Mouse (Mus musculus): Measurements from ENCODE around the gene Kcnd3. TPM values are rescaled to one million over a fixed set of nuclear protein-coding genes. Genes with fewer than 3 reads are reported as not detected.

The Kcnd3 gene
- polyA plus RNA-seq, 1 experiment from 2014 or later: 0.93 TPM

DNA sequence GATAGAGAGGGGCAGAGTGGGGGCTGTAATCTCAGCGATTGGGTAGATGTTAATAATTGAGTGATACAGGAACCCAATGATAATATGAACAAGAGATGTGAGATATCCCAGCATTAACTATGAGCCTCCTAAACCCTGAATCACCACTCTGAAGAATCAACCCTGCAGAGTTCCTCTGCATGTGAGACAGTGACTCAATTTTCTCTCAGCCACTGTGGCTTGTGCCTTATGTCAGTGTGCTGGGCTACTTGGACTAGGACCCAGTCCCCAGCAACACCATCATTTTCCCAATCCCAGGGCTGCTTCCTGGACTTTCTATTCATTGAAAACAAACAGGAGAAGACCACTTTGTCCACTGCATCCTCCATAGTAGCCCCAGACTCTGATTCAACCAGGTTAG is 139.6 kb downstream of the Kcnd3 start:
- no peak for DNase-seq (ENCODE audit: low spot score)
- Histone ChIP-seq H3K9ac (ENCODE audit: low read depth, low read length) (no peak overlapping the region), H3K36me3 (ENCODE audit: control insufficient read depth, insufficient read depth, low read length) (no peaks in the 10 kb centered on the region), H3K9me3 (ENCODE audit: control insufficient read depth, low read length) (no peaks in the 10 kb centered on the region), H3K27ac (replicated peaks; ENCODE audit: low read depth, low read length) (no peak overlapping the region), H3K4me1 (ENCODE audit: control insufficient read depth, insufficient read depth, low read length) (no peaks in the 10 kb centered on the region), H3K4me3 (ENCODE audit: low read depth, low read length) (no peak overlapping the region), H3K27me3 (replicated peaks; ENCODE audit: control insufficient read depth, insufficient read depth, low read length) (no peaks in the 10 kb centered on the region), H3K4me2 (ENCODE audit: low read depth, low read length) (no peak overlapping the region)
- ATAC-seq (ENCODE audit: low read depth): no peak
- 92% methylated on average over 1 of the region's 1 CpGs for WGBS

GRCm38 (mm10) chr3:105592246-105592645 is 140.1 kb downstream of the Kcnd3 start:
- no peak overlapping the region for H3K27ac ChIP-seq (replicated peaks; ENCODE audit: low read depth, low read length)
- H3K36me3 ChIP-seq (ENCODE audit: control insufficient read depth, insufficient read depth, low read length): no peaks in the 10 kb centered on the region
- H3K4me2 ChIP-seq (ENCODE audit: low read depth, low read length): no peak overlapping the region
- H3K27me3 ChIP-seq (replicated peaks; ENCODE audit: control insufficient read depth, insufficient read depth, low read length): no peaks in the 10 kb centered on the region
- H3K4me1 ChIP-seq (ENCODE audit: control insufficient read depth, insufficient read depth, low read length): no peaks in the 10 kb centered on the region
- H3K9ac ChIP-seq (ENCODE audit: low read depth, low read length): no peak overlapping the region
- DNase-seq (ENCODE audit: low spot score): no peak
- no peak overlapping the region for H3K4me3 ChIP-seq (ENCODE audit: low read depth, low read length)
- ATAC-seq (ENCODE audit: low read depth): no peak
- WGBS: 65% methylated on average over 2 of the region's 2 CpGs
- H3K9me3 ChIP-seq (ENCODE audit: control insufficient read depth, low read length): no peaks in the 10 kb centered on the region

GRCm38 (mm10) chr3:105600483-105600882 is 148.4 kb downstream of the Kcnd3 start:
- ATAC-seq (ENCODE audit: low read depth) (no peak), DNase-seq (ENCODE audit: low spot score) (no peak)
- H3K9me3 ChIP-seq (ENCODE audit: control insufficient read depth, low read length): no peaks in the 10 kb centered on the region
- no peak overlapping the region for H3K9ac ChIP-seq (ENCODE audit: low read depth, low read length)
- H3K4me3 ChIP-seq (ENCODE audit: low read depth, low read length): no peak overlapping the region
- H3K36me3 ChIP-seq (ENCODE audit: control insufficient read depth, insufficient read depth, low read length): no peaks in the 10 kb centered on the region
- 86% methylated on average over 4 of the region's 4 CpGs for WGBS
- H3K4me1 ChIP-seq (ENCODE audit: control insufficient read depth, insufficient read depth, low read length): no peaks in the 10 kb centered on the region
- H3K4me2 ChIP-seq (ENCODE audit: low read depth, low read length): no peak overlapping the region
- no peaks in the 10 kb centered on the region for H3K27me3 ChIP-seq (replicated peaks; ENCODE audit: control insufficient read depth, insufficient read depth, low read length)
- no peak overlapping the region for H3K27ac ChIP-seq (replicated peaks; ENCODE audit: low read depth, low read length)

GRCm38 (mm10) chr3:105602966-105603365 is 150.8 kb downstream of the Kcnd3 start:
- no peak overlapping the region for H3K9ac ChIP-seq (ENCODE audit: low read depth, low read length)
- no peak overlapping the region for H3K4me2 ChIP-seq (ENCODE audit: low read depth, low read length)
- H3K9me3 ChIP-seq (ENCODE audit: control insufficient read depth, low read length): no peaks in the 10 kb centered on the region
- H3K36me3 ChIP-seq (ENCODE audit: control insufficient read depth, insufficient read depth, low read length): no peaks in the 10 kb centered on the region
- no peak for DNase-seq (ENCODE audit: low spot score)
- 85% methylated on average over 5 of the region's 5 CpGs for WGBS
- H3K4me1 ChIP-seq (ENCODE audit: control insufficient read depth, insufficient read depth, low read length): no peaks in the 10 kb centered on the region
- H3K27me3 ChIP-seq (replicated peaks; ENCODE audit: control insufficient read depth, insufficient read depth, low read length): no peaks in the 10 kb centered on the region
- no peak overlapping the region for H3K4me3 ChIP-seq (ENCODE audit: low read depth, low read length)
- no peak overlapping the region for H3K27ac ChIP-seq (replicated peaks; ENCODE audit: low read depth, low read length)
- ATAC-seq (ENCODE audit: low read depth): no peak

DNA sequence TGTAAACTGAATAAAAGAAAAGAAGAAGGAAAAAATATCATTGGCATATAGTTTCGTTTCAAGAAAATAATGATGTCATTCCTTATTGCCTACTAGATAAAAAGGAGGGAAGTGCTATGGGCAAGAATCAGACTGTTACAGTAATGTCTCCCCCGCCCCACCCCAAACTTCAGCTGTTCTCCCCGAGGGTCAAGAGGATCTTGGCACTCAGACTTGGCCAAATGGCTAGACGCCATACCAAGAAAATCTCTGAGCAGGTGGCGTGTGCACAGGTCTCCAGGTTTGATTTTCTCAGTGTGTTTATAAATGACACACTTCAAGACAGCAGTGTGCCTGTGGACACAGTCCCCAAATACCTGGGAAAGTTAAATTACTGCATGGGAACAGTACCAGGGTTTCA is 153.6 kb downstream of the Kcnd3 start:
- Histone ChIP-seq H3K27ac (replicated peaks; ENCODE audit: low read depth, low read length) (no peak overlapping the region), H3K36me3 (ENCODE audit: control insufficient read depth, insufficient read depth, low read length) (no peaks in the 10 kb centered on the region), H3K4me1 (ENCODE audit: control insufficient read depth, insufficient read depth, low read length) (no peaks in the 10 kb centered on the region), H3K9ac (ENCODE audit: low read depth, low read length) (no peak overlapping the region), H3K27me3 (replicated peaks; ENCODE audit: control insufficient read depth, insufficient read depth, low read length) (no peaks in the 10 kb centered on the region), H3K4me3 (ENCODE audit: low read depth, low read length) (no peak overlapping the region), H3K4me2 (ENCODE audit: low read depth, low read length) (no peak overlapping the region), H3K9me3 (ENCODE audit: control insufficient read depth, low read length) (no peaks in the 10 kb centered on the region)
- 69% methylated on average over 5 of the region's 5 CpGs for WGBS
- ATAC-seq (ENCODE audit: low read depth): no peak
- DNase-seq (ENCODE audit: low spot score): no peak

DNA sequence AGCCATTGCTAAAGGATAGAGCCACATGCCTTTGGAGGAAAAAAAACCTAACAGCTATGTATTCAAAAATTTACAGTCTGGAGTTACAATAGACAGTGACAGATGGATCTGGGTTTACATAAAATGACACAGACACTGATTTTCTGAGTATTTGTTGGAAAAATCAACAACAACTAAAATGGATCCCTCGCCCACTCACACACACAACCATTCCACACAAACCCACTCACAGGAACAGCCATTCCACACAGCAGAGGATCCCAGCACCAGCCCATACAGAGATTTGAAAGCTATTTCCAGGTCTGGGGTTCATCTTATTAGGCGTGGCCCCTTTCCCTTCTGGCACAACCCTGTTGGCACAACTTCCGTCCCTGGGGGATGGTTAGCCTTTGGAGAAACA is 156.7 kb downstream of the Kcnd3 start:
- Histone ChIP-seq H3K4me2 (ENCODE audit: low read depth, low read length) (no peak overlapping the region), H3K4me1 (ENCODE audit: control insufficient read depth, insufficient read depth, low read length) (no peaks in the 10 kb centered on the region), H3K9ac (ENCODE audit: low read depth, low read length) (no peak overlapping the region), H3K36me3 (ENCODE audit: control insufficient read depth, insufficient read depth, low read length) (no peaks in the 10 kb centered on the region), H3K9me3 (ENCODE audit: control insufficient read depth, low read length) (no peaks in the 10 kb centered on the region), H3K4me3 (ENCODE audit: low read depth, low read length) (no peak overlapping the region), H3K27me3 (replicated peaks; ENCODE audit: control insufficient read depth, insufficient read depth, low read length) (no peaks in the 10 kb centered on the region), H3K27ac (replicated peaks; ENCODE audit: low read depth, low read length) (no peak overlapping the region)
- ATAC-seq (ENCODE audit: low read depth) (no peak), DNase-seq (ENCODE audit: low spot score) (no peak)
- WGBS: 87% methylated on average over 3 of the region's 3 CpGs

DNA sequence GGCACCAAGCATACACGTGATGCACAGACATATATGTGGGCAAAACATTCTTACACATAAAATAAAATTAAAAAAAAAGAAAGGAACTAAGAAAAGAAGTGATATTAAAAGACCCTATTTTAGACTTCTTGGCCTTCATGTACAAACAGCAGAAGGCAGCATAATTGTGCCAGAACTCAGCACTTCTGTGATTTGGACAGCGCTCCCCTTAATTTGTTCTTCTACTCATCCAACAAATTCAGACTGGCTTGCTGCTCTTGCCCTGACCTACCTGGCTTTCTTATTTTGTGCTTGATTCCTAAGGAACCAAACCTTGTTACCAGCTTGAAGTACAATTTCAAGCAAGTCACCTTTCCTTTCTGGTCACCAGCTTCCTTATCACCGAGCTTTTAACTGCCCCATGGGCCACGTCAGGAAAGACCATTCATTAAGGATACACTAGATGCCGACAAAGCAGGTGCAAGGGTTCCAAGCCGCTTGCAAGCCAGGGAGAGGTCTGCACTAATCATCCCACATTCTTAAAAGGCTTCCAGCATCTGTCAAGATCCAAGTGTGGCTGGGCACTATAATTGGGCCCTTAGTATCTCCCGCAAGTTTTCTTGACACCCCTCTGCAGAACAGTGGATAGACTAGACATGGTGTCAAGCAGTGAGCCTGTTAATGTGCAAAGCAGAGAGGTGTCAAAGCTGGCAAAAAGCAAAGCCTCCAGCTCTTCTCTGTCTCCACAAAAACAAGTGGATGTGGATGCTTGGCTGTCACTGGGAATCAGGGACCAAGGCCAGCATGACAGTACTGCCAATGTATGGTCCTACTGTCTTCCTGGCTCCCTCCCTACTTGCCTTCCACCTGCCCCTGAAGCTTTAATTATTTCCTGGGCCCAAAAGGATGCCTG is 159.6 kb downstream of the Kcnd3 start:
- no peaks in the 10 kb centered on the region for H3K4me1 ChIP-seq (ENCODE audit: control insufficient read depth, insufficient read depth, low read length)
- H3K27ac ChIP-seq (replicated peaks; ENCODE audit: low read depth, low read length): no peak overlapping the region
- no peak overlapping the region for H3K4me3 ChIP-seq (ENCODE audit: low read depth, low read length)
- no peaks in the 10 kb centered on the region for H3K36me3 ChIP-seq (ENCODE audit: control insufficient read depth, insufficient read depth, low read length)
- no peak overlapping the region for H3K4me2 ChIP-seq (ENCODE audit: low read depth, low read length)
- H3K9me3 ChIP-seq (ENCODE audit: control insufficient read depth, low read length): no peaks in the 10 kb centered on the region
- no peaks in the 10 kb centered on the region for H3K27me3 ChIP-seq (replicated peaks; ENCODE audit: control insufficient read depth, insufficient read depth, low read length)
- no peak for ATAC-seq (ENCODE audit: low read depth)
- 81% methylated on average over 7 of the region's 7 CpGs for WGBS
- no peak for DNase-seq (ENCODE audit: low spot score)
- H3K9ac ChIP-seq (ENCODE audit: low read depth, low read length): no peak overlapping the region

DNA sequence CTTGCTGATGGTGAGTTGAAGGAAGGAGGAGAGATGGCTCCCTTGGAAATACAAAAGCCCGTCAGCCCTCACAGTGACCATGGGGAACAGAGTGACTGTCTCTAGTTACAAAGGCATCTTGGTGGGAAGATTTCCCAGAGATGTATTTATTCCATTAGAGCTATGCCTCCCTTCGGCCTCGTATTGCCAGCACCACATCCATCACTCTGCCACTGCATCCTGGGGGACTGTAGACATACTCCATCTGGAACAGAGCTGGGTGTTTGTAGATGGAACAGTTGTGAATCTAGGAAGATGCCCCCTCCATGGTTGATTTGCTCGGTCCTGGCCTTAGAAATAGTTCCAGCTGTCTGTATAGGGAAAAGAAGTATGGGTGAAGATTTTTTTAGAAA is 160.3 kb downstream of the Kcnd3 start:
- no peak overlapping the region for H3K4me2 ChIP-seq (ENCODE audit: low read depth, low read length)
- 67% methylated on average over 4 of the region's 4 CpGs for WGBS
- H3K9me3 ChIP-seq (ENCODE audit: control insufficient read depth, low read length): no peaks in the 10 kb centered on the region
- H3K4me1 ChIP-seq (ENCODE audit: control insufficient read depth, insufficient read depth, low read length): no peaks in the 10 kb centered on the region
- H3K27ac ChIP-seq (replicated peaks; ENCODE audit: low read depth, low read length): no peak overlapping the region
- ATAC-seq (ENCODE audit: low read depth) (no peak), DNase-seq (ENCODE audit: low spot score) (no peak)
- no peak overlapping the region for H3K4me3 ChIP-seq (ENCODE audit: low read depth, low read length)
- H3K9ac ChIP-seq (ENCODE audit: low read depth, low read length): no peak overlapping the region
- no peaks in the 10 kb centered on the region for H3K27me3 ChIP-seq (replicated peaks; ENCODE audit: control insufficient read depth, insufficient read depth, low read length)
- no peaks in the 10 kb centered on the region for H3K36me3 ChIP-seq (ENCODE audit: control insufficient read depth, insufficient read depth, low read length)

Data from embryonic facial prominence, embryonic 14.5 days (tissue).